Mouse (Mus musculus): ENCODE measurements at regions not wholly inside any gene's neighbourhood (a gene's known extent, or its start where the extent isn't known, plus 50 kb on each side); places are given as distances from the start of the nearest gene placed in this dataset.

DNA sequence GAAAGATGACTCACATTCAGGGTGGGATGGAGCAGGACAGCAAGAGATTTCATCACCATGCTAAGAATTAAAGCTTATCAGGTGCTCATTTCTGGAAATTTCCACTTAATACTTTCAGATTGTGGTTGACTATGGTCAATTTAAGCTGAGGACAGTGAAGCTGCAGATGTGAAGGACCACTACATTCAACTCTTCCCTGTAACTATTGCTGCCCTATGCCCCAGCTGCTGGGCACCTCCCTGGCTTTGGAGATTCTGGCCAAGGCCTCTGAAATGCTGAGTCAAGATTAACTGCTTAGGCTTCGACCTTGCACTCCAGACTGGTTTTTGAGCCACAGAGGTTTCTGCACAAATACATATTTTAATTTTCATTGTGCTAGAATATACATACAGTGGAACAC is 140.4 kb upstream of the Grik3 start:
- no peak for DNase-seq (ENCODE audit: low spot score)

DNA sequence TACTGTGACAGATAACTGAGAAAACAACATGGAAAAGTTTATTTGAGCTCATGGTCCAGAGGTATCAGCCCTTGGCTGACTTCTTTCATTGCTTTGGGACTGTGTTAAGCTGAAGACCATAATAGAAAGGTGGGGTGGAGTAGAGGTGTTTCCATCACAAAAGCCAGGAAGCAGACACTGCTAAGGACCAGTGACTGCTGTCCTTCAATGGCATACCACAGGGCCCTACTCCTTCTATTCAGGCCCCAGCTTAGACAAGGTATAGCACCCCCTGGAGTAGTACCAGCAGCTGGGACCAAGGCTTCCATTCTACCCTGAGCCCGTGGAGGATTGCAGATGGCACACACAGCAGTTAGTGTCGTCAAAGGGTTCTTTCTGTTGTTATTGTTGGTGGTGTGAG is 151.4 kb upstream of the Grik3 start:
- no peak for DNase-seq (ENCODE audit: low spot score)

DNA sequence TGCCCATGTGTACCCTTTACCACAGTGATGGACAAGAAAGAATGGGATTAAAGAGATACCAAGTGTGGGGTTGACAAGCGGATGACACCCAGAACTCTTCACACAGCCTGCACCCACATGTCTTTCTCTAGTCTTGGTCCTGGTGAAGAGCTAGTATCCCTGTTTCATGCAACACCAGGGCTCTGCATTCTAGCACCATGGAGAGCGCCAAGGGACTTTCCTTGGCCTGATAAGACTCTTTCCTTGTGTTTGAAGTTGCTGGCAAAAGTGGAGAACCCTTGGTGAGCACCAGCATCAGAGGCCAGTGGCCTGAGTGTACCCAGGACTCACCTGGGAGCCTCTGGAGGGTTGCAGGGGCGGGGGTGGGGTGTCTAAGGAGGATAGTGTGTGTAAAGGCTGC is 161.7 kb upstream of the Grik3 start:
- DNase-seq (ENCODE audit: low spot score), result peak; percentile 55

- DNase-seq (ENCODE audit: low spot score), result no peak
These were observed 166.0 kb upstream of the Grik3 start for GRCm38 (mm10) chr4:125324495-125324894.

DNA sequence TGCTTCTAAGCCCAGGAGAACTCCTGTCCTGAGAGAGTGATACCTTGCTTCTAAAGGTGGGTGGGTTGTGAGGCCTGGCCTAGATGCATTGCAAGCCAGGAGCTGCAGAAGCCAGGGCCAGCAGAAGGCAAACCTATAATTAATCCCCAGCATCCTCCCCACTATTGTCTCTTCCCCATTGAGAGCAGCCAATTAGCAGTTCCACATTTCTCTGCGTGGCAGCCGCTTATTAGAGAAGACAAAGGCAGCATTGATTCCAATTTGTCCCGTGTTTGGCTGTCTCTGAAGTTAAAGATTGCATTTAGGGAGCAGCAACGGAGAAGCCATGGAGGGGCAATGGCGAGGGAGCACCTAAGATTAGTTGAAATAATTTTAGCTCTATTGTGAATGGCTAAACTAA is 171.2 kb upstream of the Grik3 start:
- peak; percentile 55 for DNase-seq (ENCODE audit: low spot score)

- no peak for DNase-seq (ENCODE audit: low spot score)
These were observed 172.2 kb upstream of the Grik3 start for GRCm38 (mm10) chr4:125318293-125318692.

- DNase-seq (ENCODE audit: low spot score), result no peak
These were observed 173.6 kb upstream of the Grik3 start for GRCm38 (mm10) chr4:125316876-125317275.

DNA sequence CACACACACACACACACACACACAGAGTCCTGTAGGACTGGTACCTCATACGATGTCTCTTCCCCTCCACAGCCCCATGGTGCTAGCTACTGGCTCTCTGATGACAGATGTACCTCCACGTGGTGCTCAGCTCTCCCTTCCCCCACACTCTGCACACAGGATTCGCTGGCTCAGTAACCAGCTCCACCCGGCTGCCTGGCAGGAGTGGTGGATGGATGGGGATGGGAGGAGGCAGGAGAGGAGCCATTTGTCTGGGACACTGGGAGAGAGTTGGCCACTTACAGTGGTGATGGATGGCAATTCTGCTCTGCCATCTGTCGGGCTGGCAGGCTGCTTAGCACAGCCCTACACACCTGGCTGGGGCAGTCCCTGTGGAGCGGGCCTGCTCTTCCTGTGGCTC is 174.7 kb upstream of the Grik3 start:
- DNase-seq (ENCODE audit: low spot score), result peak; percentile 35

GRCm38 (mm10) chr4:125313892-125314291 is 176.6 kb upstream of the Grik3 start:
- DNase-seq (ENCODE audit: low spot score), result no peak

- peak; percentile 19 for DNase-seq (ENCODE audit: low spot score)
These were observed 177.2 kb upstream of the Grik3 start for GRCm38 (mm10) chr4:125313252-125313651.

- DNase-seq (ENCODE audit: low spot score), result no peak
These were observed 180.5 kb upstream of the Zc3h12a start for GRCm38 (mm10) chr4:125308171-125308570.

DNA sequence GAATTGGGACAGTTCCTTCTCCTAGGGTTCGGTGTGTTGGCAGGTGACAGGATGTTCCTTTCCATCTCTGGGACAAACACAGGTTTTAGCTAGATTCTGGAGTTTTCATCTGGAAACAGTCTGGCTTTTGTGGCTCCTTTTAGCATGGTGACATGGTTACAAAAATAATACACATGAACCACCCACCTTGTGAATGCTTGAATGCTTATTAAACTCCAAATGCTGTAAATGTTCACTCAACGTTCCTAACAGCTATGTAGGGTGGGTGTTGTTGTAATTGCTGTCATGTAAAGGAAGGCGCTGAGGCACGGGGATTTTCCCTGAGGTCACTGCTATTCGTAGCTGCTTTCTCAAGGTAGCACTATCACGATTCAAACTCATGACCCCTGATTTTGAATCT is 178.1 kb upstream of the Zc3h12a start:
- no peak for DNase-seq (ENCODE audit: low spot score)

- DNase-seq (ENCODE audit: low spot score), result no peak
These were observed 175.0 kb upstream of the Zc3h12a start for GRCm38 (mm10) chr4:125302660-125303059.

DNA sequence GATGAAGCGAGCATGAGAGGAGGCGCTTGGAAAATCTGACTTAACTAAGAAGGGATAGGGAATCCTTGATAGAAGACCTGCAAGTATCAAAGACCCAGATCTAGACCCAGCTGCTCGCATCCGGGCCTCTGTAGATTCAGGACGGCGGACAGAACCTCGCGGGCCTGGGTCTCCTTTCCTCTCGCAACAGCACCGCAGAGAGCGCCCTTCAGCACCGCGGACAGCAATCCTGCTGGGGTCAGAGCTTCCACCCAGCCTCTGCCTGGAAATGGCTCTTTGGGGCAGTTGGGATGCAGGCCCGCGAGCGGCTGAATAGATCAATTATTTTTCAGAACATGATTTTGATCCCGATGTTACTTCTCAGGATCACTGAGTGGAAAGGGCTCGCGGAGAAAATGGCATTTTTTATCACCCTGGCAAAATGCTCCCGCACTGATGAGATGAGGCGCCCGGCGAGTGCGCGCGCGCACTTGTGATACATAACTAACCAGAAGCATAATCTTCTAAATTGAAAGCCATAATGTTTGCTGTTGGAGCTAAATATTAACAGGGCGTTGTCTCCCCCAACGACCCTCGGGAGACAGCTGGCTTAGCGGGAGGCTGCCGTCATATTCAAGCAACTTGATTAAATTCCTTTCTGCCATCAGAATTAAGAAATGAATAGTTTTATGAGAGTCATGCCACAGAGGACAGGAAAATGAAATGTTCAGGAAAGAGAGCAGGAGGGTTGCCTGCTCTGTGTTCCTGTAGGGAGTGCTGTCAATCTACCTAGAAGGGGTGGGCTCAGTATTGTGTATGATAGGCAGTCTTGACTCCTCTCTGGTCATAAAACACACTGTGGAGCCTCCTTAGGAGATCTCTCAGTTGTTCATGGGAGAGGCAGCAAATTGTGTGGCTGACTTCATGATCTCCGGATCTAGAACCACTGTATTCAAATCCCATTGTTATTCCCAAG is 173.1 kb upstream of the Zc3h12a start:
- DNase-seq (ENCODE audit: low spot score), result peak; percentile 89

GRCm38 (mm10) chr4:125290761-125291160 is 163.1 kb upstream of the Zc3h12a start:
- DNase-seq (ENCODE audit: low spot score), result no peak

- DNase-seq (ENCODE audit: low spot score), result peak; percentile 30
These were observed 162.1 kb upstream of the Zc3h12a start for GRCm38 (mm10) chr4:125289709-125290108.

DNA sequence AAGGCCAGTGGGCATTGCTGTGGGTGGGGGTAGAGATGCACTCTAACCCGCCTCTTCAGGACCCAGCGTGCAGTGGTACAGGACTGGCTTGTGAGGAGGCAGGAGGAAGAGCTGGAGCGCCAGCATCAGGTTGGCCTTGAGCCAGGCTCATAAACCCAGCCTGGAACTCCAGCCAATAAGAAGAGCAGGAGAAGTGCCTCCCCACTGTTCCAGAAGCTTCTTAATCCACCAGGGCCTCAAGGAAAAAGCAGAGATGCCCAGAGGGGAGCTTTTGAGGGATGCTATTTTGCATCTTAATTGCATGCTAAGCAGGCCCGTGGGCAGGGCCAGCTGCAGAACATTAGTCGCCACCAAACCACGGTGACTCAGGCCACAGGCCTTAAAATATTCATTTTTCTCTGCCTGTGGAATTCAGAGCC is 161.4 kb upstream of the Zc3h12a start:
- no peak for DNase-seq (ENCODE audit: low spot score)

DNA sequence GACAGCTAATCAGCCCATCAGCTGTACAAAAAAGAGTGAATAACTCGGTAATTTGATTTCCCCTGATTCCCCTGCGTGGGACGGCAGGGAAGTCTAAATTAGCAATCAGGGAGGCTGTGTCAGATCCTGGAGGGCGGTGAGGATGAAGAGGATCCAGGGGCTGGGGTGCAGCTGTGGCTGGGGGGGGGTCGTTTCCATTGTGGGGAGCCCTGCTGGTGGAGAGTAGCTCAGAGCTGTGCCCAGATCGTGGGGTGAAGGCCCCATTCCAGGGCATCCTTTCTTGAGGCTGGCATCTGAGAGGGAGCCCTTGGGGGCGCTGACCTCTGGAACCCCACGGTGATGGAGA is 155.3 kb upstream of the Zc3h12a start:
- no peak for DNase-seq (ENCODE audit: low spot score)

DNA sequence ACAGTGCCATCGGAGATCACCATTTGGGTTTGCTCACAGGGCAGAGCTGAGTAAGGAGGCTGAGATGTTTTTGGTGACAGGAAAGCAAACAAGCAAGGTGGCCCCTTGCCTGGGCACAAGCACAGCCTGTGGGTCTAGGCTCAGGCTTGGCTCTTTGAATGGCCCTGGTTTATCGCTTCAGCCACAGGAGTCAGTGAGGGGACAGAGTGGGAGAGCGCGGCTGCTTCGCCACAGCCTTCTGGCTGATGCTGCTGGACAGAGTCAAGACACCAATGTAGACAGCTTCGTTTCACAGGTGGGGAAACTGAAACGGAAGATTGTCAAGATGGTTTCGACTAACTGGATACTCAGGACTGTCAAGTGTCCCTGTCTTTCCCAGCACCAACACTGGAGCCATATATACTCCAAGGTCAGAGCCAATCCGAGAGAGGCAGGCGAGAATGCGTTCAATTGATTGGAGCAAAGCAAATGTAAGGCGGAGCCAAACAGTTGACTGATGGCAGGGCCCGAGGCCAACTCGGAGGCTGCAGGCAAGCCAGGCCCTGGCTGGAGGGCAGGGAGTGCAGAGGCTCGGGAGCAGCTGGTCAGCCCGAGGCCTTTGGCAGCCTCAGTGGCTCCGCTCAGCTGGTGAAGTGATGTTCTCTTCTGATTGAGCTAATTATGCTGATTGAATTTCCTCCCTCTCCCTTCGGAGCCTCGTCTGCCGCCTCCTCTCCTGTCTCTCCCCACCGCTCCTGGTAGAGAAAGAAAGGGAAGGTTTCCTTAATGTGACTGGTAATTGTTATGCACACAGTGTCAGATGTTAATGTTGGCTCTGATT is 154.7 kb upstream of the Zc3h12a start:
- peak; percentile 85 for DNase-seq (ENCODE audit: low spot score)

DNA sequence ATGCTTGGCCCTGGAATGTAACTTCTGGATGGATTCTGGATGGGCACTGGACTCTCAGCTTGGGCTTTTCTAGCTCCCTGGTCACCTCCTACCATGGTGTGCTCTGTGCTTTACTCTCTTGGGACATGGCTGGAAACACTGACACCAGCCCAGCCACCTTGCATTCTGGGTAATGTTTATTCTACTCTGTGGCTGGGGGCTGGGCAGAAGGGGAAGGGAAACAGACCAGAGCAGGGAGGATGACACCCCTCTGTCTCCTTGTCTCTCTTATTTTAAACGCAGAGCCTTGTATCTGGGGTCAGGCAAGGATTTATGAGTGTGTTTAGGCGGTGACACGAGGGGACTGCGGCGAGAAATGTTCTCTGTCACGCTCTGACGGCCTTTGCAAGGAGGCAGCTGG is 151.5 kb upstream of the Zc3h12a start:
- DNase-seq (ENCODE audit: low spot score), result no peak

DNA sequence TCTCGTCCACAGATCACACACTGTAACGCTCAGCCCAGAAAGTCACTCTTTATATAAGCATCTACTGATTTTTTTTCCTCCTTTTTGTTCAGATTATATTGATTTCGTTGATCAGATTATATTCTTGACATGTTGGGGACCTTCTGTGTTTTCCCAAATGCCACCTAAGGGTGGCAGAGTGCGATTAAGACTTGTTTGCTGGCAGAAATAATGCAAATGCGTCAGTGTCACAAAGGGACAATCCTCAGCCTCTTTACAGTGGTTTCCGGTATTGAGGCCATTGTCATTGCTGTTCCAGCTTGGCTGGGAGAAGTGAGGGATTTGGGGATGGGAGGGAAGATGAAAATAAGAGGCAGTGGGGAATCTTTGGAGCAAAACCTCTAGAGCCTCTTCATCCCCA is 149.2 kb upstream of the Zc3h12a start:
- no peak for DNase-seq (ENCODE audit: low spot score)

GRCm38 (mm10) chr4:125275259-125275658 is 147.6 kb upstream of the Zc3h12a start:
- DNase-seq (ENCODE audit: low spot score), result peak; percentile 20

- no peak for DNase-seq (ENCODE audit: low spot score)
These were observed 143.3 kb upstream of the Zc3h12a start for GRCm38 (mm10) chr4:125270951-125271350.
